Mouse (Mus musculus) cortical plate, adult 2 months (tissue): ENCODE results near the gene Gm49396. TPM values are rescaled to one million over a fixed set of nuclear protein-coding genes. Genes with fewer than 3 reads are reported as not detected.

Experiments
- H3K27ac ChIP-seq: fragments of 200-500 bp; 2 replicates; pipeline ENCODE4 v1.5.1; 2012; ENCODE audit warnings: low read length, control low read depth, inconsistent platforms; ENCODE audit not compliant: insufficient read depth
- H3K4me1 ChIP-seq: fragments of 200-500 bp; 2 replicates; pipeline ENCODE4 v1.6.1; 2011; ENCODE audit warnings: low read length; ENCODE audit not compliant: control insufficient read depth, insufficient read depth
- H3K4me3 ChIP-seq: fragments of 200-500 bp; 2 replicates; pipeline ENCODE4 v1.5.1; 2011; ENCODE audit warnings: mild to moderate bottlenecking, low read length, control low read depth; ENCODE audit not compliant: insufficient read depth
- CTCF ChIP-seq: fragments of 200-500 bp; IDR thresholded peaks from 2 replicates; pipeline ENCODE4 v1.5.1; 2011; ENCODE audit warnings: mild to moderate bottlenecking, control low read depth, low read length; ENCODE audit not compliant: insufficient read depth; ENCODE audit errors: extremely low read depth
- POLR2A ChIP-seq: fragments of 200-500 bp; IDR thresholded peaks from 2 replicates; pipeline ENCODE4 v1.6.1; 2011; ENCODE audit warnings: mild to moderate bottlenecking, low read length, control low read depth; ENCODE audit not compliant: insufficient read depth; ENCODE audit errors: extremely low read depth
- polyA plus RNA-seq: library from polyadenylated mRNA; depleted of rRNA; stranded (reverse); fragments of >200 nt; gene quantifications from 2 replicates; pipeline ENCODE4 v1.2.3, GENCODE M21; 2012

The Gm49396 gene
- polyA plus RNA-seq, 1 experiment = 5.5 TPM

GRCm38 (mm10) chr7:30551445-30552101, 11.6 kb upstream of the Gm49396 start:
- Histone ChIP-seq H3K4me3 (peak overlapping the region; percentile 71), H3K27ac (peak overlapping the region; percentile 85), H3K4me1 (no peaks in the 10 kb centered on the region)
- no peak for TF ChIP-seq POLR2A
- TF ChIP-seq CTCF = no peak

GRCm38 (mm10) chr7:30552102-30553020, 10.8 kb upstream of the Gm49396 start, which contains the start of the genes Hspb6 and Proser3:
Hspb6 (plus strand) TSS chr7:30552178.
Proser3 (minus strand) TSS chr7:30552299.
- Histone ChIP-seq H3K4me1 (no peaks in the 10 kb centered on the region), H3K27ac (peak within 1 kb of the TSS; percentile 85), H3K4me3 (peak within 1 kb of the TSS; percentile 71)
- TF ChIP-seq CTCF = no peak
- peak; percentile 95 for TF ChIP-seq POLR2A

GRCm38 (mm10) chr7:30553021-30553589, 10.0 kb upstream of the Gm49396 start:
- Histone ChIP-seq H3K4me3 (peak overlapping the region; percentile 71; the same call in 1 of the 2 replicates), H3K4me1 (no peaks in the 10 kb centered on the region)
- TF ChIP-seq CTCF = no peak
- no peak for TF ChIP-seq POLR2A

GRCm38 (mm10) chr7:30553810-30554584, 9.1 kb upstream of the Gm49396 start:
- Histone ChIP-seq H3K4me1 (no peaks in the 10 kb centered on the region), H3K4me3 (no peak overlapping the region), H3K27ac (no peak overlapping the region)
- TF ChIP-seq POLR2A (no peak; the same call in 1 of the 2 replicates), CTCF (no peak)

More at GRCm38 (mm10) chr7:30553021-30553589, 10.0 kb upstream of the Gm49396 start:
- peak overlapping the region; percentile 52; the same call in 1 of the 2 replicates for H3K27ac ChIP-seq

GRCm38 (mm10) chr7:30556894-30557536, 6.1 kb upstream of the Gm49396 start:
- no peak for TF ChIP-seq POLR2A
- peak; percentile 26; the same call in 1 of the 2 replicates for TF ChIP-seq CTCF
- Histone ChIP-seq H3K4me3 (no peak overlapping the region), H3K4me1 (no peaks in the 10 kb centered on the region), H3K27ac (no peak overlapping the region)

- H3K27ac ChIP-seq = 0 out of 2 replicates have a peak overlapping the region, but pooled peaks have one; percentile 13
- no peak for TF ChIP-seq CTCF
- TF ChIP-seq POLR2A = 0 out of 2 replicates have a peak, but pooled peaks have one; percentile 14
- no peaks in the 10 kb centered on the region for H3K4me1 ChIP-seq
- H3K4me3 ChIP-seq = peak overlapping the region; percentile 57; the same call in 1 of the 2 replicates
These were observed 5.1 kb upstream of the Gm49396 start for GRCm38 (mm10) chr7:30557901-30558514.

- TF ChIP-seq CTCF = no peak
- TF ChIP-seq POLR2A = no peak
- Histone ChIP-seq H3K4me1 (peaks cover 1% of the 10 kb centered on the region; the same call in 1 of the 2 replicates), H3K27ac (peak overlapping the region; percentile 13; the same call in 1 of the 2 replicates), H3K4me3 (peak overlapping the region; percentile 57)
These were observed 4.3 kb upstream of the Gm49396 start for GRCm38 (mm10) chr7:30558656-30559442.
